Mouse (Mus musculus) embryonic fibroblast, embryonic 13.5 days (primary cell): ENCODE measurements around the gene Ncoa3. TPM values are rescaled to one million over a fixed set of nuclear protein-coding genes. Genes with fewer than 3 reads are reported as not detected.
"Not testable (repeated sequence)": the region's sequence is repeated elsewhere in the genome, so short reads cannot be mapped to it uniquely, and the experiment has no call there.

Experiments used
- H3K27ac ChIP-seq: 2 replicates; pipeline ENCODE4 v1.5.1; 2012; ENCODE audit warnings: low read length, control low read depth, inconsistent platforms; ENCODE audit not compliant: insufficient read depth
- H3K4me1 ChIP-seq: 2 replicates; pipeline ENCODE4 v1.6.1; 2011; ENCODE audit warnings: low read length; ENCODE audit not compliant: control insufficient read depth, insufficient read depth
- H3K4me3 ChIP-seq: 2 replicates; pipeline ENCODE4 v1.5.1; 2011; ENCODE audit warnings: mild to moderate bottlenecking, control low read depth, low read length; ENCODE audit not compliant: insufficient read depth
- CTCF ChIP-seq: IDR thresholded peaks from 2 replicates; pipeline ENCODE4 v1.5.1; 2011; ENCODE audit warnings: mild to moderate bottlenecking, control low read depth, low read length, moderate library complexity, borderline replicate concordance; ENCODE audit not compliant: insufficient read depth
- POLR2A ChIP-seq: IDR thresholded peaks from 2 replicates; pipeline ENCODE4 v1.6.1; 2011; ENCODE audit warnings: low read depth, mild to moderate bottlenecking, control low read depth, low read length, moderate library complexity
- polyA plus RNA-seq: library from polyadenylated mRNA; stranded (reverse); fragments of >200 nt; gene quantifications from 2 replicates; pipeline ENCODE4 v1.2.4, GENCODE M21; 2011; ENCODE audit warnings: low read depth; ENCODE audit not compliant: missing spikeins, insufficient read length

The Ncoa3 gene
- polyA plus RNA-seq, 1 experiment = 27.2 TPM

DNA sequence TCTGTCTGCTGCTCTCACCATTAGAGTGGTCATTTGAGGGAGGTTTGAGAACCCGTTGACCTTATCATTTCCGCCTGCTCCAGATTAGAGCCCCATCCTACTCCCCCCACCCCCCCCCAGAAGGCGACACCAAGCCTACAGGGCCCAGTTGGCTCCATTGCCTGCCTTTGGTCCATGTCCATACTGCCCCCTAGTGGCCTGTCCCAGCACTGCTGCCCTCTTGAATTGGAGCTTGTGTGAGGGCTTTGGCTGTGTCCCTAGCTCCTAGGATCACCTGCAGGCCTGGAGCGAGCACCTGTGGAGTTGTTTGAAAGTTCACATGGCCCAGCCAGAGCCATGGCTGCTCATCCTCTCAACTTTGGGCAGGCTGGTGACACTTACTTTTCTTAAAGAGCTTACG, 89.8 kb downstream of the Ncoa3 start:
- H3K4me3 ChIP-seq = no peak overlapping the region
- peak; percentile 80; the same call in 1 of the 2 replicates for TF ChIP-seq CTCF
- TF ChIP-seq POLR2A = no peak
- H3K27ac ChIP-seq = no peak overlapping the region
- H3K4me1 ChIP-seq = peaks cover 3% of the 10 kb centered on the region

GRCm38 (mm10) chr2:166082661-166083060, 90.2 kb downstream of the Ncoa3 start:
- Histone ChIP-seq H3K4me3 (no peak overlapping the region), H3K4me1 (peaks cover 3% of the 10 kb centered on the region), H3K27ac (no peak overlapping the region)
- no peak for TF ChIP-seq CTCF
- no peak for TF ChIP-seq POLR2A

DNA sequence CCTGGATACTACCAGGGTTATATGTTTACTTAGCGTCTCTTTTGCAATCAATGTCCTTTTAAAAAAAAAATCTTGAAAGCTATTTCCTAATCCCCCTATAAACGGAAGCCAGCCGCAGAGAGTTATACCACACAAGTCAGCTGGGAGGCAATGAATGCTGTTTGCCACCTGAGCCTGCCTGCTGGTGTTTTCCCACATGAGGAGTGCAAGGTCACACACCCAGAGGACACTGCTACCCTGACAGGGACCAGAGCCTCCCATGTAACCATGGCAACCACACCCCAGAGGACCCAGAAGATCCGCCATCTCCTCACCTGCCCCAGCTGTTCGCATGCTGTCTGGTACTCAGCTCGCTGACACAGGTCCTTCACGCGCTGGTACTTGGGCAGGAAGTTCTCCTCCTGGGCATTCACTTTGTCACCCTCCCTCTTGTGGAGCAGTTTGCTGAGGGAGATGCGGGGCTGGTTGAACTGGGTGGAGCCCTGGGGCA, 91.2 kb downstream of the Ncoa3 start:
- no peak overlapping the region for H3K27ac ChIP-seq
- H3K4me1 ChIP-seq = peaks cover 3% of the 10 kb centered on the region
- no peak overlapping the region for H3K4me3 ChIP-seq
- TF ChIP-seq POLR2A (no peak), CTCF (no peak)

DNA sequence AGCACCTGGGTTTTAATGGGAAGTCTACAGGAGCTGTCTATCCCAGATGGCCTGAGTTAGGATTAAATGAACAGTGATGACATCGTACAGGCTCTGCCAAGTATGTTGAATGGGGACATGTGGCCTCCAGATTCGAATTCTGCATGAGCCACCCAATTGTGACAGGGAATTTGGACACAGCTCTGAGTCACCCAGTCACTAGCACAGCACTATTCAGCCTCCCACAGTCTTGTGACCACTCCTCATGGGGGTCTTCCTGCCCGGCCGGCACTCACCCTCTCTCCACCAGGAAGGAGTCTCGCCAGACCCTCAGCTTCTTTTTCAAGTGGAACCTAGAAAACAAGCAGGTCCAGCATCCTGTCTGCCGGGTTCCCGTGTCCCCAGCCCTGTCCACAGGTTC, 91.7 kb downstream of the Ncoa3 start:
- H3K4me3 ChIP-seq = no peak overlapping the region
- no peak overlapping the region for H3K27ac ChIP-seq
- H3K4me1 ChIP-seq = peaks cover 3% of the 10 kb centered on the region
- TF ChIP-seq CTCF = no peak

DNA sequence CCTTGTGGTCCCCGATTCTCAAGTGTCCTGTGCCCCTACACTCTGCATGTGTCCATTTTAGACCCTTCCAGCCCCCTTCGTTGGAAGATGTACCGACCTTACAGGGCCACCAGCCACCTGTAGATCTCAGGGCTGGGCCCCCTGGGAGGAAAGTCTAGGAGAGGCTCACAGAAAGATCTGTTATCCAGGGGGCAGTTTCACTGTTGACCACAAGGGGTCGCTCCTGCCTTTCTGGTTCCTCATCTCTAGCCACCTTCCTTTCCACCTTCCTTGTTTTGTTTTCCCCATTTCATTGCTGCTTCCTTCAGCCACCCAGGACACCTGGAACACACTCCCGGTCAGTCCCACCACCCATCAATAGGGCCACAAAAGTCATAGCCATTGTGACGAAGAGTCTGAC, 92.5 kb downstream of the Ncoa3 start:
- not testable (repeated sequence) for H3K27ac ChIP-seq, H3K4me3 ChIP-seq, H3K4me1 ChIP-seq
- peak; percentile 61; the same call in 1 of the 2 replicates for TF ChIP-seq CTCF

GRCm38 (mm10) chr2:166085780-166086179, 93.3 kb downstream of the Ncoa3 start:
- Histone ChIP-seq H3K4me3 (no peak overlapping the region), H3K27ac (no peak overlapping the region), H3K4me1 (peaks cover 3% of the 10 kb centered on the region; the same call in 1 of the 2 replicates)
- TF ChIP-seq POLR2A (no peak), CTCF (no peak)

GRCm38 (mm10) chr2:166086457-166087233, 94.2 kb downstream of the Ncoa3 start:
- Histone ChIP-seq H3K27ac (no peak overlapping the region), H3K4me3 (no peak overlapping the region), H3K4me1 (no peaks in the 10 kb centered on the region)
- TF ChIP-seq CTCF (no peak), POLR2A (no peak)

GRCm38 (mm10) chr2:166088991-166089390, 96.6 kb downstream of the Ncoa3 start:
- Histone ChIP-seq H3K4me1 (no peaks in the 10 kb centered on the region), H3K4me3 (no peak overlapping the region), H3K27ac (no peak overlapping the region)
- TF ChIP-seq CTCF (no peak), POLR2A (no peak)

DNA sequence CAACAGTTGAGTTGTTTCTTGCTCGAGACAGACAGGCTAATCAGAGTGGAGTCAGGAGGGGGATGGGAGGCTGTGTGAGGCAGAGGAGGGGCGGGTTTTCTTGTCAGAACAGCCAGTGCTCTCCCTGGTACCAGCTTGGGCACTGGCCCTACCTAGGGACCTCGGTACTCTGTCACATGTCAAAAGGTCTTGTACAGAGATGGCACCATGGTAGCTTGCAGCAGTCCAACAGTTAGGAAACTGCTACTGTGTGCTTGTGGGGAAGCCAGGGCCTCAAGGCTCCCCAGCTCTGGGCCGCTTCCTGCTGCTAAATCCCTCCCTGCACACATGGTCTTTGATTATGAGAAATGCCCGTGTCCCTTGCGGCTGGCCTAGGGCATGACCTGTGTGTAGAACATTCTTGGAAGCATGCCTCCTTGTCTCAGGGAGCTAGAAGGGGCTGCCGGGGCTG, 97.7 kb downstream of the Ncoa3 start:
- TF ChIP-seq POLR2A (no peak), CTCF (no peak)
- no peak overlapping the region for H3K27ac ChIP-seq
- no peaks in the 10 kb centered on the region for H3K4me1 ChIP-seq
- H3K4me3 ChIP-seq = no peak overlapping the region

DNA sequence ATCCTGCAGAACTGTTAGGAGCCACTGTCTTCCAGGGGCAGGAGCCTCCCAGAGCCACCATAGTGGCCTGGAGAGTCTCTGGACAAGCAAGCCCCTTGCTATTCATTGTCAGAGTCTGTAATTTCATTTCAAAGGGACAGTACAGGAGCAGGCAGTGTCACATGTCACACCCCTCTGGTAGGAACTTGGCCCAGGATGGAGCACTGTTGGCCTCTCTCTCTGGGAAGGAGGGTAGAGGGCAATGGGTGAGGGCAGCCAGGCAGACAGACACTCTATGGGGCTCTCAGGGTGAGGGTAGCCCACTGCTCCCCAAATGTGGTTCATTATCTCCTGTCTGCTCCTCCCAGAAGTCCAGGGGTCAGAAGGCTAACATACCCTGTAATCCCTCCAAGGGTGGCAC, 99.2 kb downstream of the Ncoa3 start:
- H3K4me3 ChIP-seq = no peak overlapping the region
- TF ChIP-seq POLR2A = no peak
- H3K4me1 ChIP-seq = no peaks in the 10 kb centered on the region
- H3K27ac ChIP-seq = no peak overlapping the region

- no peak overlapping the region for H3K27ac ChIP-seq
- TF ChIP-seq POLR2A (no peak), CTCF (no peak)
- H3K4me3 ChIP-seq = no peak overlapping the region
- H3K4me1 ChIP-seq = no peaks in the 10 kb centered on the region
Observed at GRCm38 (mm10) chr2:166092412-166092811, 100.0 kb downstream of the Ncoa3 start.
